Mouse (Mus musculus): ENCODE measurements around the gene C2. TPM values are rescaled to one million over a fixed set of nuclear protein-coding genes. Genes with fewer than 3 reads are reported as not detected.
"Not testable (repeated sequence)": the region's sequence is repeated elsewhere in the genome, so short reads cannot be mapped to it uniquely, and the experiment has no call there.

The C2 gene
- polyA plus RNA-seq, 1 experiment from 2014 or later: 0.65 TPM

GRCm38 (mm10) chr17:34913930-34914665, 16.0 kb upstream of the C2 start, which contains the start of gene Slc44a4:
Slc44a4 (plus strand) TSS chr17:34914466.
- POLR2A ChIA-PET: interaction anchor here (0.6 to 1.3 kb wide), 5 partner anchors 8 to 279 kb away, joined by 3 to 5 read pairs (median 4); no protein-coding TSS in a partner anchor

GRCm38 (mm10) chr17:34911945-34912351, 13.9 kb upstream of the C2 start:
- H3K27me3 ChIP-seq: no peaks in the 10 kb centered on the region
- TF ChIP-seq CTCF (IDR thresholded peaks at IDR 0.05): no peak
- ChIA-PET POLR2A (no interaction called here), CTCF (interaction anchor here (0.9 to 2.1 kb wide), 5 partner anchors 10 to 56 kb away, joined by 3 to 14 read pairs (median 3); no protein-coding TSS in a partner anchor)
- no peak for DNase-seq (ENCODE audit: low read depth, low spot score)
- ATAC-seq: no peak
- in situ Hi-C loops (cut with MboI; ENCODE audit: low pct_unique_long_range_greater_than_20kb): loop anchor here (5.0 kb wide), 1 partner anchor 35 kb away; no protein-coding TSS in a partner anchor

More at GRCm38 (mm10) chr17:34913930-34914665, 16.0 kb upstream of the C2 start, which contains the start of gene Slc44a4:
- no peak for ATAC-seq
- no peak for TF ChIP-seq CTCF (IDR thresholded peaks at IDR 0.05)
- no peaks in the 10 kb centered on the region for H3K27me3 ChIP-seq
- CTCF ChIA-PET: interaction anchor here (1.6 kb wide), 1 partner anchor 11 kb away, joined by 5 read pairs; no protein-coding TSS in a partner anchor
- in situ Hi-C loops (cut with MboI; ENCODE audit: low pct_unique_long_range_greater_than_20kb): loop anchor here (5.0 kb wide), 1 partner anchor 33 kb away; no protein-coding TSS in a partner anchor
- no peak for DNase-seq (ENCODE audit: low read depth, low spot score)

GRCm38 (mm10) chr17:34910982-34911381, 12.9 kb upstream of the C2 start:
- in situ Hi-C loops (cut with MboI; ENCODE audit: low pct_unique_long_range_greater_than_20kb): loop anchor here (5.0 kb wide), 1 partner anchor 36 kb away; no protein-coding TSS in a partner anchor
- POLR2A ChIA-PET: no interaction called here
- H3K27me3 ChIP-seq: no peaks in the 10 kb centered on the region
- CTCF ChIA-PET: interaction anchor here (0.9 to 2.1 kb wide), 3 partner anchors 9 to 13 kb away, joined by 3 to 14 read pairs (median 3); no protein-coding TSS in a partner anchor
- DNase-seq (ENCODE audit: low read depth, low spot score) (no peak), ATAC-seq (no peak)
- TF ChIP-seq CTCF (IDR thresholded peaks at IDR 0.05): no peak

DNA sequence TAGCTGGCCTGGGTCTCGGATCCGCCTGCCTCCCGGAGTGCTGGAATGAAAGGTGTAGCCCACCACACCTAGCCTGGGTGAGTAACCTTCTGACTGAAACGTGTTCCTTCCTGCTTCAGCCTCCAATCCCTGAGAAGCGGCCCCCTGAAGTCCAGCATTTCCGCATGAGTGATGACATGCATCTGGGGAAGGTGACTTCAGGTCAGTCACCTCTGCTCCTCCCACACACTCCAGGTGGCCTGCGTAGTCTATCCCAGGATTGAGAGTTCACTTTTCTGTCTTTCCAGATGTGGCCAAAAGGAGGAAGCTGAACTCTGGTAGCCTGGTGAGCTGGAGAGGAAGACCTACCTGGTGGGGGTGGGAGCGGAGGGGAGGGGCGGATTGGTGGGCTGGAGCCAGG, 4.8 kb upstream of the C2 start:
- ATAC-seq: no peak
- CTCF ChIA-PET: interaction anchor here (4.0 kb wide), 1 partner anchor 9 kb away, joined by 14 read pairs; no protein-coding TSS in a partner anchor
- DNase-seq (ENCODE audit: low read depth, low spot score): no peak
- in situ Hi-C loops (cut with MboI; ENCODE audit: low pct_unique_long_range_greater_than_20kb): no loop called here
- POLR2A ChIA-PET: no interaction called here
- H3K27me3 ChIP-seq: no peaks in the 10 kb centered on the region
- no peak for TF ChIP-seq CTCF (IDR thresholded peaks at IDR 0.05)

DNA sequence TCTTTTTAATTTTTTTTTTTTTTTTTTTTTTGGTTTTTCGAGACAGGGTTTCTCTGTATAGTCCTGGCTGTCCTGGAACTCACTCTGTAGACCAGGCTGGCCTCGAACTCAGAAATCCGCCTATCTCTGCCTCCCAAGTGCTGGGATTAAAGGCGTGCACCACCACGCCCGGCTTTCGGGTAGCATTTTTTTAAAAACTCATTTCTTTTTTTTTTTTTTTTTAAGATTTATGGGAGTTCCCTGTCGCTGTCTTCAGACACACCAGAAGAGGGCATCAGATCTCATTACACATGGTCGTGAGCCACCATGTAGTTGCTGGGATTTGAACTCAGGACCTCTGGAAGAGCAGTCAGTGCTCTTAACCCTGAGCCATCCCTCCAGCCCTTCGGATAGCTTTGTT, 3.9 kb upstream of the C2 start:
- ChIA-PET CTCF (interaction anchor here (4.0 kb wide), 1 partner anchor 10 kb away, joined by 14 read pairs; no protein-coding TSS in a partner anchor), POLR2A (interaction anchor here (0.6 to 0.7 kb wide), 3 partner anchors 27 to 297 kb away, joined by 3 to 7 read pairs (median 3); no protein-coding TSS in a partner anchor)
- DNase-seq (ENCODE audit: low read depth, low spot score); H3K27me3 ChIP-seq; in situ Hi-C loops (cut with MboI; ENCODE audit: low pct_unique_long_range_greater_than_20kb); ATAC-seq: not testable (repeated sequence)

- ATAC-seq; DNase-seq (ENCODE audit: low read depth, low spot score); in situ Hi-C loops (cut with MboI; ENCODE audit: low pct_unique_long_range_greater_than_20kb); H3K27me3 ChIP-seq: not testable (repeated sequence)
- ChIA-PET POLR2A (interaction anchor here (1.6 kb wide), 1 partner anchor 50 kb away, joined by 9 read pairs; no protein-coding TSS in a partner anchor), CTCF (interaction anchor here (4.0 kb wide), 1 partner anchor 11 kb away, joined by 14 read pairs; no protein-coding TSS in a partner anchor)
These were observed 2.8 kb upstream of the C2 start for GRCm38 (mm10) chr17:34900826-34901225.

DNA sequence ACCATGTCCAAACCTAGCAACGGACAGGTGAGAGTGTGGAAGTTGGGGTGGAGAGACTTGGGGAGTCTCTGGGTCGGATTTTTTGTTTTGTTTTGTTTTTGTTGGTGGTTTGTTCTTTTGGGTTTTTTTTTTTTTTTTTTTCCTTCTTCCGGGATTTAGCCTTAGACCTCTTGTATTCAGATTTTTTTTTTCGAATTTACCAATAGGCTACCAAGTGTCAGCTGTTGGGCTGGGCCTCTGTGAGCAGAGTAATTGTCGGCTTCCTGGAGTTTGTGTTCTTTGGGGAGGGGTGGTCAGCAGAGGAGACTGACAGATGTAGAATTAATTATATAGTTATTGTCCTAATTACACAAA, 1.8 kb upstream of the C2 start:
- DNase-seq (ENCODE audit: low read depth, low spot score): no peak
- no peaks in the 10 kb centered on the region for H3K27me3 ChIP-seq
- ChIA-PET CTCF (interaction anchor here (1.3 kb wide), 1 partner anchor 44 kb away, joined by 3 read pairs; no protein-coding TSS in a partner anchor), POLR2A (interaction anchor here (0.6 to 1.6 kb wide), 6 partner anchors 13 to 51 kb away, joined by 3 to 9 read pairs (median 6); no protein-coding TSS in a partner anchor)
- in situ Hi-C loops (cut with MboI; ENCODE audit: low pct_unique_long_range_greater_than_20kb): no loop called here
- no peak for ATAC-seq
- TF ChIP-seq CTCF (IDR thresholded peaks at IDR 0.05): no peak

- POLR2A ChIA-PET: interaction anchor here (0.7 to 1.6 kb wide), 3 partner anchors 43 to 51 kb away, joined by 3 to 9 read pairs (median 3); no protein-coding TSS in a partner anchor
- no peak for TF ChIP-seq CTCF (IDR thresholded peaks at IDR 0.05)
- DNase-seq (ENCODE audit: low read depth, low spot score) (no peak), ATAC-seq (no peak)
- H3K27me3 ChIP-seq: no peaks in the 10 kb centered on the region
- in situ Hi-C loops (cut with MboI; ENCODE audit: low pct_unique_long_range_greater_than_20kb): no loop called here
- CTCF ChIA-PET: interaction anchor here (1.3 kb wide), 1 partner anchor 43 kb away, joined by 3 read pairs; no protein-coding TSS in a partner anchor
These were observed 1.2 kb upstream of the C2 start for GRCm38 (mm10) chr17:34899053-34899889.

DNA sequence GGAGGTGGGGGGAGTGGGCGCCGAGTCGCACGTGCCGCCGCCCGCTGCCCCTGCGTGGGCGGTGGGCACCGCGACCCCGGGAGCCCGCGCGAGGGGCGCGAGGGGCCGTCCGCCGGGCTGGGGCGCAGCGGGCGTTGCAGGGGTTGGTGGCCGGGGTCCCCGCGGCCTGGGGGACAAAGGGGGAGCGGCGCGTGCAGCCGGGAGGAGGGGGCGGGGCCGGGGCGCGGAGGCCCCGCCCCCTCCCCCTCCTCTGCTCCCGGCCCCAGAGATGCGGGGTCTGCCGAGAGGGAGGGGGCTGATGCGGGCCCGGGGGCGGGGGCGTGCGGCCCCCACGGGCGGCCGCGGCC, 614 bp upstream of the C2 start:
- no peak for ATAC-seq
- ChIA-PET CTCF (interaction anchor here (1.3 kb wide), 1 partner anchor 42 kb away, joined by 3 read pairs; no protein-coding TSS in a partner anchor), POLR2A (interaction anchor here (1.3 kb wide), 1 partner anchor 43 kb away, joined by 3 read pairs; no protein-coding TSS in a partner anchor)

More for the DNA sequence above, 614 bp upstream of the C2 start:
- TF ChIP-seq CTCF (IDR thresholded peaks at IDR 0.05): no peak
- in situ Hi-C loops (cut with MboI; ENCODE audit: low pct_unique_long_range_greater_than_20kb): no loop called here
- DNase-seq (ENCODE audit: low read depth, low spot score): no peak
- no peaks in the 10 kb centered on the region for H3K27me3 ChIP-seq

All from Patski (cell line).